Mouse (Mus musculus) midbrain, embryonic 14.5 days (tissue): ENCODE measurements around the gene Pcyt1b. TPM values are rescaled to one million over a fixed set of nuclear protein-coding genes. Genes with fewer than 3 reads are reported as not detected.

Experiments
- ATAC-seq: fragments of 200-750 bp; cut with Nextera tagmentation; 2 replicates; pipeline ENCODE4 v1.8.0; 2017; ENCODE audit warnings: moderate number of reproducible peaks, moderate library complexity; ENCODE audit not compliant: low FRiP score, low TSS enrichment
- DNase-seq: peaks from one replicate; pipeline ENCODE4 v3.0.0-alpha.2; 2015
- H3K27ac ChIP-seq: fragments of 300-500 bp; sonication (generic); replicated peaks from 2 replicates; pipeline ENCODE4 v1.5.1; 2014; ENCODE audit warnings: mild to moderate bottlenecking, low read depth, low read length, moderate library complexity
- H3K27me3 ChIP-seq: fragments of 300-500 bp; sonication (generic); 2 replicates; pipeline ENCODE4 v1.6.1; 2014; ENCODE audit warnings: low read length, control low read depth, mixed read lengths; ENCODE audit not compliant: control insufficient read depth, insufficient read depth
- H3K36me3 ChIP-seq: fragments of 300-500 bp; sonication (generic); 2 replicates; pipeline ENCODE4 v1.6.1; 2014; ENCODE audit warnings: low read length, control low read depth; ENCODE audit not compliant: control insufficient read depth, insufficient read depth
- H3K4me1 ChIP-seq: fragments of 300-500 bp; sonication (generic); 2 replicates; pipeline ENCODE4 v1.6.1; 2014; ENCODE audit warnings: mild to moderate bottlenecking, antibody characterized with exemption, low read length, control low read depth; ENCODE audit not compliant: control insufficient read depth, insufficient read depth
- H3K4me2 ChIP-seq: fragments of 300-500 bp; sonication (generic); 2 replicates; pipeline ENCODE4 v1.6.1; 2014; ENCODE audit warnings: mild to moderate bottlenecking, low read length, moderate library complexity
- H3K4me3 ChIP-seq: fragments of 300-500 bp; sonication (generic); replicated peaks from 2 replicates; pipeline ENCODE4 v1.5.1; 2014; ENCODE audit warnings: low read depth, low read length
- H3K9ac ChIP-seq: fragments of 300-500 bp; sonication (generic); replicated peaks from 2 replicates; pipeline ENCODE4 v1.6.1; 2014; ENCODE audit warnings: mild to moderate bottlenecking, low read length, moderate library complexity
- H3K9me3 ChIP-seq: fragments of 300-500 bp; sonication (generic); 2 replicates; pipeline ENCODE4 v1.6.1; 2016; ENCODE audit warnings: low read length, control low read depth, mixed read lengths; ENCODE audit not compliant: control insufficient read depth
- WGBS: fragments of 180-500 bp; shearing (Covaris S2); extraction: QIAGEN DNeasy Blood & Tissue Kit; methylation state at CpG from one replicate; pipeline ENCODE4 v1.1.7; 2014; 5-methylcytosine and 5-hydroxymethylcytosine counted together
- polyA plus RNA-seq: library from polyadenylated mRNA; unstranded; fragments of >200 nt; fragmentation: Nextera tagmentation; extraction: Ambion mirVana; gene quantifications from 2 replicates; pipeline ENCODE4 v1.2.1, GENCODE M21; 2014

The Pcyt1b gene
- polyA plus RNA-seq, 1 experiment from 2014 or later = 19.3 TPM

GRCm38 (mm10) chrX:93700528-93701225 is 46.0 kb downstream of the Pcyt1b start:
- 52% methylated on average over 8 of the region's 8 CpGs for WGBS
- no peak overlapping the region for H3K4me3 ChIP-seq
- H3K27ac ChIP-seq = no peak overlapping the region
- H3K36me3 ChIP-seq = no peaks in the 10 kb centered on the region
- H3K4me2 ChIP-seq = no peak overlapping the region
- DNase-seq (peak; percentile 79), ATAC-seq (peak; percentile 70; the same call in 1 of the 2 replicates)
- no peaks in the 10 kb centered on the region for H3K4me1 ChIP-seq
- no peaks in the 10 kb centered on the region for H3K9me3 ChIP-seq
- no peaks in the 10 kb centered on the region for H3K27me3 ChIP-seq
- no peak overlapping the region for H3K9ac ChIP-seq

- DNase-seq (no peak), ATAC-seq (no peak)
- Histone ChIP-seq H3K9me3 (no peaks in the 10 kb centered on the region), H3K27ac (no peak overlapping the region), H3K36me3 (no peaks in the 10 kb centered on the region), H3K4me3 (no peak overlapping the region), H3K4me2 (no peak overlapping the region), H3K4me1 (no peaks in the 10 kb centered on the region), H3K9ac (no peak overlapping the region), H3K27me3 (no peaks in the 10 kb centered on the region)
- 68% methylated on average over 1 of the region's 1 CpGs for WGBS
Measured at GRCm38 (mm10) chrX:93712566-93712965, 57.9 kb downstream of the Pcyt1b start.

GRCm38 (mm10) chrX:93729529-93729928 is 74.9 kb downstream of the Pcyt1b start:
- no peak for ATAC-seq
- Histone ChIP-seq H3K4me2 (no peak overlapping the region), H3K36me3 (0 out of 2 replicates have a peak, but pooled peaks cover 3% of the 10 kb centered on the region), H3K27ac (no peak overlapping the region), H3K4me1 (no peaks in the 10 kb centered on the region), H3K4me3 (no peak overlapping the region), H3K9ac (no peak overlapping the region), H3K9me3 (no peaks in the 10 kb centered on the region), H3K27me3 (no peaks in the 10 kb centered on the region)
- WGBS = 94% methylated on average over 1 of the region's 1 CpGs
- DNase-seq = no peak

- whole genome bisulfite sequencing = 77% methylated on average over 8 of the region's 8 CpGs
- DNase-seq (no peak), ATAC-seq (no peak)
- H3K27me3 ChIP-seq = no peaks in the 10 kb centered on the region
- H3K4me1 ChIP-seq = no peaks in the 10 kb centered on the region
- no peak overlapping the region for H3K9ac ChIP-seq
- H3K4me2 ChIP-seq = no peak overlapping the region
- H3K4me3 ChIP-seq = no peak overlapping the region
- no peak overlapping the region for H3K27ac ChIP-seq
- 0 out of 2 replicates have a peak, but pooled peaks cover 3% of the 10 kb centered on the region for H3K36me3 ChIP-seq
- H3K9me3 ChIP-seq = no peaks in the 10 kb centered on the region
Measured at GRCm38 (mm10) chrX:93730854-93731253, 76.2 kb downstream of the Pcyt1b start.

GRCm38 (mm10) chrX:93732407-93732806 is 77.7 kb downstream of the Pcyt1b start:
- 0 out of 2 replicates have a peak, but pooled peaks cover 3% of the 10 kb centered on the region for H3K36me3 ChIP-seq
- DNase-seq (no peak), ATAC-seq (no peak)
- no peak overlapping the region for H3K9ac ChIP-seq
- H3K4me2 ChIP-seq = no peak overlapping the region
- no peaks in the 10 kb centered on the region for H3K27me3 ChIP-seq
- H3K27ac ChIP-seq = no peak overlapping the region
- no peaks in the 10 kb centered on the region for H3K9me3 ChIP-seq
- no peaks in the 10 kb centered on the region for H3K4me1 ChIP-seq
- no peak overlapping the region for H3K4me3 ChIP-seq

GRCm38 (mm10) chrX:93732975-93733748 is 78.5 kb downstream of the Pcyt1b start:
- 54% methylated on average over 6 of the region's 6 CpGs for WGBS
- no peaks in the 10 kb centered on the region for H3K27me3 ChIP-seq
- 0 out of 2 replicates have a peak, but pooled peaks cover 3% of the 10 kb centered on the region for H3K36me3 ChIP-seq
- no peak overlapping the region for H3K27ac ChIP-seq
- H3K4me1 ChIP-seq = no peaks in the 10 kb centered on the region
- H3K9me3 ChIP-seq = no peaks in the 10 kb centered on the region
- ATAC-seq (no peak), DNase-seq (peak; percentile 8)
- no peak overlapping the region for H3K4me3 ChIP-seq
- no peak overlapping the region for H3K4me2 ChIP-seq
- H3K9ac ChIP-seq = no peak overlapping the region

- no peak overlapping the region for H3K27ac ChIP-seq
- H3K36me3 ChIP-seq = no peaks in the 10 kb centered on the region
- no peaks in the 10 kb centered on the region for H3K27me3 ChIP-seq
- no peaks in the 10 kb centered on the region for H3K4me1 ChIP-seq
- no peaks in the 10 kb centered on the region for H3K9me3 ChIP-seq
- no peak overlapping the region for H3K4me2 ChIP-seq
- H3K9ac ChIP-seq = no peak overlapping the region
- DNase-seq (no peak), ATAC-seq (no peak)
- no peak overlapping the region for H3K4me3 ChIP-seq
- 94% methylated on average over 1 of the region's 1 CpGs for WGBS
Measured at GRCm38 (mm10) chrX:93749165-93749564, 94.5 kb downstream of the Pcyt1b start.

GRCm38 (mm10) chrX:93750566-93750965 is 95.9 kb downstream of the Pcyt1b start:
- 92% methylated on average over 6 of the region's 6 CpGs for WGBS
- no peak overlapping the region for H3K4me2 ChIP-seq
- H3K36me3 ChIP-seq = no peaks in the 10 kb centered on the region
- DNase-seq = no peak
- no peak overlapping the region for H3K4me3 ChIP-seq
- no peak overlapping the region for H3K9ac ChIP-seq
- no peaks in the 10 kb centered on the region for H3K4me1 ChIP-seq
- H3K27ac ChIP-seq = no peak overlapping the region
- ATAC-seq = no peak
- no peaks in the 10 kb centered on the region for H3K9me3 ChIP-seq
- H3K27me3 ChIP-seq = no peaks in the 10 kb centered on the region
